Mouse (Mus musculus) spleen, adult 2 months (tissue): ENCODE data around the gene Gpr34.

Experiments used
- CTCF ChIP-seq: fragments of 200-500 bp; IDR thresholded peaks from 2 replicates; pipeline ENCODE4 v1.5.1; 2011; ENCODE audit warnings: mild to moderate bottlenecking, inconsistent platforms; ENCODE audit not compliant: insufficient read depth, insufficient read length, insufficient replicate concordance; ENCODE audit errors: extremely low read depth
- POLR2A ChIP-seq: fragments of 200-500 bp; IDR thresholded peaks from 2 replicates; pipeline ENCODE4 v1.6.1; 2011; ENCODE audit warnings: low read depth, low read length, inconsistent platforms

DNA sequence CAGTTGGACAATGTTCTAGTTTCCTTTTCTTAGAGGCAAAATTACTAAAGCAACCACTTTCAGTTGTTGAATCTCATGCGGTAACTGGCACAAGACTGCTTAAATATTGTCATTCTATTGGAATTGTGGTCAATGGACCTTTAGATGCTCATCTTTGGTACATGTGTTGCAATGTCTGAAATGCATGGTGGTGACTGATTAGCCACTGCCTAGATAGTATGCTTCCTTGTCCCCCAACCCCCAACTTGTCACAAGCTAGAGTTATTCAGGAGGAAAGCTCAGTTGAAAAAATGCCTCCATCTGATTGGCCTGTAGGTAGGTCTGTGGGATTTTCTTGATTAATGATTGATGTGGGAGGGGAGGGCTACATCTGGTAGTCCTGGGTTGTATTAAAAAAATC is 14.6 kb upstream of the Gpr34 start:
- TF ChIP-seq POLR2A (no peak), CTCF (no peak)
